Mouse (Mus musculus) myocyte (in vitro differentiated cells): ENCODE results near the gene Arfip1. TPM values are rescaled to one million over a fixed set of nuclear protein-coding genes. Genes with fewer than 3 reads are reported as not detected.

Experiments
- H3K27me3 ChIP-seq: one replicate; pipeline ENCODE4 v1.6.1; 2011; ENCODE audit not compliant: control insufficient read depth, insufficient read depth, insufficient read length
- H3K36me3 ChIP-seq: one replicate; pipeline ENCODE4 v1.6.1; 2011; ENCODE audit not compliant: control insufficient read depth, insufficient read depth
- H3K4me2 ChIP-seq: one replicate; pipeline ENCODE4 v1.6.1; 2011; ENCODE audit warnings: low read depth, control low read depth
- H3K4me3 ChIP-seq: one replicate; pipeline ENCODE4 v1.5.1; 2011; ENCODE audit warnings: mild to moderate bottlenecking, control low read depth, moderate library complexity
- H3K79me2 ChIP-seq: one replicate; pipeline ENCODE4 v1.6.1; 2011; ENCODE audit not compliant: control insufficient read depth, insufficient read depth
- H3ac ChIP-seq: one replicate; pipeline ENCODE4 v1.6.1; 2011; ENCODE audit not compliant: control insufficient read depth, insufficient read length
- CEBPB ChIP-seq: IDR thresholded peaks from 2 replicates; pipeline ENCODE4 v1.6.1; 2011; ENCODE audit warnings: mild to moderate bottlenecking, moderate library complexity; ENCODE audit not compliant: poor library complexity, insufficient read depth, severe bottlenecking
- E2F4 ChIP-seq: IDR thresholded peaks from one replicate; pipeline ENCODE4 v1.6.1; 2011; ENCODE audit warnings: mild to moderate bottlenecking, control low read depth, moderate library complexity; ENCODE audit not compliant: insufficient read depth
- MAX ChIP-seq: IDR thresholded peaks from one replicate; pipeline ENCODE4 v1.6.1; 2011; ENCODE audit warnings: low read depth, mild to moderate bottlenecking, control low read depth
- MYOD1 ChIP-seq, 3 experiments: IDR thresholded peaks; one replicate each; pipeline ENCODE4 v1.6.1; 2011; ENCODE audit warnings: control low read depth in 2 of 3, low read depth in 2 of 3, mild to moderate bottlenecking in 2 of 3, moderate library complexity in 1 of 3; ENCODE audit not compliant: insufficient read length in 2 of 3, control insufficient read depth in 1 of 3
- MYOG ChIP-seq, 3 experiments: IDR thresholded peaks; one replicate each; pipeline ENCODE4 v1.6.1; 2011; ENCODE audit warnings: control low read depth in 2 of 3, low read depth in 2 of 3, mild to moderate bottlenecking in 2 of 3; ENCODE audit not compliant: insufficient read length in 2 of 3, control insufficient read depth in 1 of 3, insufficient read depth in 1 of 3
- POLR2A ChIP-seq: IDR thresholded peaks from one replicate; pipeline ENCODE4 v1.6.1; 2011; ENCODE audit warnings: low read depth, mild to moderate bottlenecking, control low read depth, moderate library complexity; ENCODE audit not compliant: insufficient read length
- POLR2AphosphoS2 ChIP-seq: IDR thresholded peaks from one replicate; pipeline ENCODE4 v1.6.1; 2011; ENCODE audit warnings: low read depth, control low read depth; ENCODE audit not compliant: insufficient read length
- REST ChIP-seq: IDR thresholded peaks from one replicate; pipeline ENCODE4 v1.6.1; 2011; ENCODE audit warnings: mild to moderate bottlenecking, control low read depth, moderate library complexity; ENCODE audit not compliant: insufficient read depth, insufficient read length
- SRF ChIP-seq: IDR thresholded peaks from one replicate; pipeline ENCODE4 v1.6.1; 2011; ENCODE audit warnings: low read depth; ENCODE audit not compliant: control insufficient read depth, insufficient read length
- TCF12 ChIP-seq: IDR thresholded peaks from one replicate; pipeline ENCODE4 v1.6.1; 2011; ENCODE audit warnings: mild to moderate bottlenecking, control low read depth; ENCODE audit not compliant: poor library complexity, insufficient read depth, severe bottlenecking
- TCF3 ChIP-seq: IDR thresholded peaks from one replicate; pipeline ENCODE4 v1.6.1; 2011; ENCODE audit warnings: low read depth, control low read depth; ENCODE audit not compliant: insufficient read length
- USF1 ChIP-seq: IDR thresholded peaks from one replicate; pipeline ENCODE4 v1.6.1; 2011; ENCODE audit warnings: low read depth, mild to moderate bottlenecking, control low read depth, moderate library complexity
- polyA plus RNA-seq: library from polyadenylated mRNA; unstranded; fragments of >200 nt; fragmentation: generic; extraction: Trizol; gene quantifications from one replicate; pipeline ENCODE4 v1.2.1, GENCODE M21; 2012; ENCODE audit warnings: missing spikeins

Gene Arfip1
- polyA plus RNA-seq, 1 experiment, result 28.2 TPM

DNA sequence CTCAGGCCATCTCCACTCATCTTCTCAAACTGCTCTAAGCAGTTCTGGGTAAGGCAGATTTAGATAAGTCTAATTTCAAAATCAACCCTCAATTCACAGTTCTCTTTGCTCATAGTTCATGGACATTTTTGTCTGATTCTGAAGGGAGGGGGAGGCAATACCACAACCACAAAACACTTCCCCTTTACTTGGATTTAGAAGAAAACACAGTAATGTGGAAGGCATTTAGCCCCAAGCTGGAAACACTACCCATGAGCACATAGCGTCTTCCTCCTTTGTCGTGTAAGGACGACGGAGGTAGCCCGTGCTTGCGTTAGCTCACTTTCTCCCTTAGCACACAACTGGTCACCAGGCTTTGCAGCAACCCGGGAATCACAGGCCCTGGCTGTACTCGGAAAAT lies 78.1 kb downstream of the Arfip1 start:
- H3K4me2 ChIP-seq, result no peak overlapping the region
- TF ChIP-seq POLR2A, result no peak
- TF ChIP-seq USF1, result no peak
- no peak for TF ChIP-seq MYOG (IDR thresholded peaks at IDR 0.05; ENCODE audit: control insufficient read depth in 1 of 3, insufficient read depth in 1 of 3, insufficient read length in 2 of 3, low read depth in 2 of 3)
- no peak for TF ChIP-seq E2F4
- no peak for TF ChIP-seq MAX
- no peak for TF ChIP-seq TCF12
- TF ChIP-seq POLR2AphosphoS2, result no peak
- TF ChIP-seq MYOD1 (IDR thresholded peaks at IDR 0.05; ENCODE audit: control insufficient read depth in 1 of 3, insufficient read length in 2 of 3, low read depth in 2 of 3), result no peak
- TF ChIP-seq REST, result no peak
- no peak for TF ChIP-seq CEBPB
- TF ChIP-seq TCF3, result no peak
- H3K79me2 ChIP-seq, result no peaks in the 10 kb centered on the region
- no peak overlapping the region for H3K4me3 ChIP-seq
- H3ac ChIP-seq, result no peak overlapping the region
- peaks cover 9% of the 10 kb centered on the region for H3K36me3 ChIP-seq
- H3K27me3 ChIP-seq, result no peaks in the 10 kb centered on the region

- Histone ChIP-seq H3K36me3 (peaks cover 9% of the 10 kb centered on the region), H3K79me2 (no peaks in the 10 kb centered on the region), H3K27me3 (no peaks in the 10 kb centered on the region), H3K4me2 (no peak overlapping the region), H3ac (no peak overlapping the region), H3K4me3 (no peak overlapping the region)
- no peak for TF ChIP-seq SRF
- no peak for TF ChIP-seq CEBPB
- no peak for TF ChIP-seq E2F4
- TF ChIP-seq MAX, result no peak
- TF ChIP-seq TCF12, result no peak
- TF ChIP-seq POLR2A, result no peak
- no peak for TF ChIP-seq MYOD1 (IDR thresholded peaks at IDR 0.05; ENCODE audit: control insufficient read depth in 1 of 3, insufficient read length in 2 of 3, low read depth in 2 of 3)
- TF ChIP-seq TCF3, result no peak
- TF ChIP-seq POLR2AphosphoS2, result no peak
- no peak for TF ChIP-seq MYOG (IDR thresholded peaks at IDR 0.05; ENCODE audit: control insufficient read depth in 1 of 3, insufficient read depth in 1 of 3, insufficient read length in 2 of 3, low read depth in 2 of 3)
- no peak for TF ChIP-seq REST
Observed at GRCm38 (mm10) chr3:84502101-84502500, 80.3 kb downstream of the Arfip1 start.

DNA sequence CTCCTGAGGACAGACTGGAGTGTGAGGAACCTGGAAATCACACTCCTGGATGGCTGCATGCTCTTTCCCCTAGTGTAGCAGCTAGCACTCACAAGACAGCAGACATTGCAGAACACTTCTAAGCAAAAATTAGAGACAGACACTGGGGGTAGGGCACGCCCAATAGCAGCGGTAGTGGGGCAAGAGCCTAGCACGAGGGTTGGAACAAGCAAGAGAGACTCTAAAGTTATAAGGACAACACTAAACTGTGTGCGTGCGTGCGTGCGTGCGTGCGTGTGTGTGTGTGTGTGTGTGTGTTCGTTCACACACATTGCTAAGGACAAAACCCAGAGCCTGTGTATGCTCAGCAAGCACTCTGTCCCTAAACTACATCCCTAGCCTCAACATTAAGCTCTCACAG lies 81.9 kb downstream of the Arfip1 start:
- H3K4me2 ChIP-seq, result no peak overlapping the region
- H3ac ChIP-seq, result no peak overlapping the region
- H3K27me3 ChIP-seq, result no peaks in the 10 kb centered on the region
- no peaks in the 10 kb centered on the region for H3K79me2 ChIP-seq
- TF ChIP-seq TCF3, result no peak
- no peak for TF ChIP-seq CEBPB
- no peak for TF ChIP-seq MYOG (IDR thresholded peaks at IDR 0.05; ENCODE audit: control insufficient read depth in 1 of 3, insufficient read depth in 1 of 3, insufficient read length in 2 of 3, low read depth in 2 of 3)
- no peak for TF ChIP-seq USF1
- no peak for TF ChIP-seq MYOD1 (IDR thresholded peaks at IDR 0.05; ENCODE audit: control insufficient read depth in 1 of 3, insufficient read length in 2 of 3, low read depth in 2 of 3)
- no peak for TF ChIP-seq SRF
- TF ChIP-seq POLR2A, result no peak
- no peak for TF ChIP-seq MAX
- peaks cover 23% of the 10 kb centered on the region for H3K36me3 ChIP-seq
- H3K4me3 ChIP-seq, result no peak overlapping the region

GRCm38 (mm10) chr3:84497718-84498117 lies 84.7 kb downstream of the Arfip1 start:
- Histone ChIP-seq H3K4me2 (no peak overlapping the region), H3K4me3 (no peak overlapping the region), H3K79me2 (no peaks in the 10 kb centered on the region), H3K27me3 (no peaks in the 10 kb centered on the region), H3K36me3 (peaks cover 18% of the 10 kb centered on the region), H3ac (no peak overlapping the region)
- no peak for TF ChIP-seq TCF3
- no peak for TF ChIP-seq REST
- TF ChIP-seq TCF12, result no peak
- TF ChIP-seq USF1, result no peak

DNA sequence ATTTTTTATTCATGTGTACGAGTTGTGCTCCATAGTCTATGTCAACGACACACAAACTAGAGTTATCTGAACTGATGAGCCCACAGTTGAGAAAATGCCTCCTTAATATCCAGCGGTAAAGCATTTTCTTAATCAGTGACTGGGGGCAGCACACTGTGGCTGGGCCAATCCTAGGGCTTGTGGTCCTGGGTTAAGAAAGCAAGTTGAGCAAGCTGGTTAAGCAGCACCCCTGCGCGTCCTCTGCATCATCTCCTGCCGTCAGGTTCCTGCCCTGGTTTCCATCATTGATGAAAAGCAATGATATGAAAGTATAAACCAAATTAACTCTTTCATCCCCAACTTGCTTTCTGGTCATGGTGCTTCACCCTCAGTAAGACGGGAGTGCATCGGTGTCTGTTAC lies 89.8 kb downstream of the Arfip1 start:
- H3K79me2 ChIP-seq, result no peaks in the 10 kb centered on the region
- peaks cover 14% of the 10 kb centered on the region for H3K36me3 ChIP-seq
- no peaks in the 10 kb centered on the region for H3K27me3 ChIP-seq
- no peak overlapping the region for H3K4me2 ChIP-seq
- no peak for TF ChIP-seq MAX
- TF ChIP-seq TCF12, result no peak
- no peak for TF ChIP-seq MYOG (IDR thresholded peaks at IDR 0.05; ENCODE audit: control insufficient read depth in 1 of 3, insufficient read depth in 1 of 3, insufficient read length in 2 of 3, low read depth in 2 of 3)
- H3ac ChIP-seq, result no peak overlapping the region
- H3K4me3 ChIP-seq, result no peak overlapping the region
